In genomic region chr2:92440432-92440831, GRCm38 (mm10) we compare ENCODE assay signal across 15 mouse cellular contexts.
"Had no signal": no experiment of that assay in that cellular context is flagged by ENCODE, and none has a peak within 500 bp of the region (broad histone marks: within the 10 kb centered on the region; RNA-seq: fewer than 3 reads in every experiment).

No protein-coding gene starts in this region.

- DNase-seq: lung, adult 18-20 months; lung, embryonic 14.5 days; lung, postnatal 10 days; lung, postnatal 4 days; midbrain, embryonic 14.5 days; right cerebral cortex, postnatal 14 days; spleen, adult 18-20 months; thymus, adult 18-20 months; thymus, postnatal 14 days; thymus, postnatal 36 days had no signal

- H3K36me3 ChIP-seq: midbrain, embryonic 12.5 days; neural tube, embryonic 13.5 days; neural tube, embryonic 15.5 days had no signal

- ATAC-seq: midbrain, embryonic 16.5 days had no signal

- H3K9ac ChIP-seq: lung, embryonic 14.5 days; midbrain, embryonic 12.5 days; neural tube, embryonic 13.5 days; neural tube, embryonic 15.5 days had no signal

- H3K9me3 ChIP-seq: midbrain, embryonic 12.5 days; neural tube, embryonic 13.5 days; neural tube, embryonic 15.5 days had no signal

- H3K4me1 ChIP-seq: neural tube, embryonic 15.5 days had no signal

- H3K4me2 ChIP-seq: lung, embryonic 14.5 days; midbrain, embryonic 12.5 days; neural tube, embryonic 13.5 days; neural tube, embryonic 15.5 days had no signal

- H3K27ac ChIP-seq: midbrain, embryonic 12.5 days; neural tube, embryonic 13.5 days; neural tube, embryonic 15.5 days had no signal

- H3K4me3 ChIP-seq: midbrain, embryonic 12.5 days; myocyte; neural tube, embryonic 13.5 days; neural tube, embryonic 15.5 days had no signal
